Mouse (Mus musculus) neural tube, embryonic 11.5 days (tissue): Measurements from ENCODE around the gene Eif4a3. TPM values are rescaled to one million over a fixed set of nuclear protein-coding genes. Genes with fewer than 3 reads are reported as not detected.

Experiments used
- ATAC-seq: fragments of 200-750 bp; cut with Nextera tagmentation; 2 replicates; pipeline ENCODE4 v1.8.0; 2017; ENCODE audit warnings: moderate number of reproducible peaks, mild to moderate bottlenecking, moderate TSS enrichment, moderate library complexity; ENCODE audit not compliant: insufficient read depth, low FRiP score, low TSS enrichment
- DNase-seq: peaks from one replicate; pipeline ENCODE4 v3.0.0-alpha.2; 2015; ENCODE audit warnings: low spot score
- H3K27ac ChIP-seq: fragments of 300-500 bp; sonication (generic); 2 replicates; pipeline ENCODE4 v1.5.1; 2014; ENCODE audit warnings: low read depth, mild to moderate bottlenecking, low read length
- H3K27me3 ChIP-seq: fragments of 300-500 bp; sonication (generic); 2 replicates; pipeline ENCODE4 v1.6.1; 2014; ENCODE audit warnings: mild to moderate bottlenecking, low read length, mixed read lengths; ENCODE audit not compliant: control insufficient read depth, insufficient read depth
- H3K36me3 ChIP-seq: fragments of 300-500 bp; sonication (generic); 2 replicates; pipeline ENCODE4 v1.6.1; 2014; ENCODE audit warnings: mild to moderate bottlenecking, low read length, moderate library complexity, mixed read lengths; ENCODE audit not compliant: control insufficient read depth, insufficient read depth
- H3K4me1 ChIP-seq: fragments of 300-500 bp; sonication (generic); 2 replicates; pipeline ENCODE4 v1.6.1; 2014; ENCODE audit warnings: low read length, mixed read lengths; ENCODE audit not compliant: control insufficient read depth, insufficient read depth
- H3K4me2 ChIP-seq: fragments of 300-500 bp; sonication (generic); 2 replicates; pipeline ENCODE4 v1.6.1; 2014; ENCODE audit warnings: low read depth, mild to moderate bottlenecking, moderate library complexity
- H3K4me3 ChIP-seq: fragments of 300-500 bp; sonication (generic); 2 replicates; pipeline ENCODE4 v1.5.1; 2014; ENCODE audit warnings: low read depth, low read length
- H3K9ac ChIP-seq: fragments of 300-500 bp; sonication (generic); 2 replicates; pipeline ENCODE4 v1.6.1; 2014; ENCODE audit warnings: mild to moderate bottlenecking, low read length
- H3K9me3 ChIP-seq: fragments of 300-500 bp; sonication (generic); 2 replicates; pipeline ENCODE4 v1.6.1; 2016; ENCODE audit warnings: low read length; ENCODE audit not compliant: control insufficient read depth
- WGBS: fragments of 180-500 bp; shearing (Covaris S2); extraction: QIAGEN DNeasy Blood & Tissue Kit; methylation state at CpG from one replicate; pipeline ENCODE4 v1.1.7; 2014; 5-methylcytosine and 5-hydroxymethylcytosine counted together
- polyA plus RNA-seq: library from polyadenylated mRNA; unstranded; fragments of >200 nt; fragmentation: Nextera tagmentation; extraction: Ambion mirVana; gene quantifications from 2 replicates; pipeline ENCODE4 v1.2.1, GENCODE M21; 2014

Eif4a3 gene
- polyA plus RNA-seq, 1 experiment from 2014 or later, result 421 TPM

GRCm38 (mm10) chr11:119330592-119330991, 30.7 kb upstream of the Eif4a3 start:
- Histone ChIP-seq H3K4me3 (no peak overlapping the region), H3K36me3 (no peaks in the 10 kb centered on the region), H3K27ac (no peak overlapping the region), H3K4me1 (no peaks in the 10 kb centered on the region), H3K27me3 (no peaks in the 10 kb centered on the region), H3K9ac (no peak overlapping the region), H3K4me2 (no peak overlapping the region), H3K9me3 (no peaks in the 10 kb centered on the region)
- ATAC-seq (no peak), DNase-seq (no peak)
- 75% methylated on average over 4 of the region's 4 CpGs for WGBS

GRCm38 (mm10) chr11:119325068-119325467, 25.2 kb upstream of the Eif4a3 start:
- H3K4me2 ChIP-seq, result no peak overlapping the region
- DNase-seq (no peak), ATAC-seq (no peak)
- H3K9me3 ChIP-seq, result no peaks in the 10 kb centered on the region
- H3K36me3 ChIP-seq, result no peaks in the 10 kb centered on the region
- no peak overlapping the region for H3K9ac ChIP-seq
- 83% methylated on average over 1 of the region's 1 CpGs for WGBS
- no peak overlapping the region for H3K27ac ChIP-seq
- no peak overlapping the region for H3K4me3 ChIP-seq
- H3K4me1 ChIP-seq, result no peaks in the 10 kb centered on the region
- H3K27me3 ChIP-seq, result no peaks in the 10 kb centered on the region

- no peaks in the 10 kb centered on the region for H3K4me1 ChIP-seq
- no peak overlapping the region for H3K27ac ChIP-seq
- WGBS, result 81% methylated on average over 13 of the region's 13 CpGs
- no peak for ATAC-seq
- H3K9me3 ChIP-seq, result no peaks in the 10 kb centered on the region
- H3K4me3 ChIP-seq, result no peak overlapping the region
- H3K27me3 ChIP-seq, result no peaks in the 10 kb centered on the region
- no peak overlapping the region for H3K9ac ChIP-seq
- DNase-seq, result no peak
- H3K4me2 ChIP-seq, result no peak overlapping the region
- no peaks in the 10 kb centered on the region for H3K36me3 ChIP-seq
These were observed 22.6 kb upstream of the Eif4a3 start for GRCm38 (mm10) chr11:119322521-119322920.

- Histone ChIP-seq H3K4me2 (no peak overlapping the region), H3K4me1 (no peaks in the 10 kb centered on the region), H3K9ac (no peak overlapping the region), H3K9me3 (no peaks in the 10 kb centered on the region), H3K27ac (no peak overlapping the region), H3K27me3 (no peaks in the 10 kb centered on the region), H3K4me3 (no peak overlapping the region), H3K36me3 (no peaks in the 10 kb centered on the region)
- no peak for DNase-seq
- 84% methylated on average over 4 of the region's 4 CpGs for WGBS
- no peak for ATAC-seq
These were observed 16.8 kb upstream of the Eif4a3 start for GRCm38 (mm10) chr11:119316720-119317119.

- H3K4me2 ChIP-seq, result no peak overlapping the region
- no peaks in the 10 kb centered on the region for H3K36me3 ChIP-seq
- 81% methylated on average over 17 of the region's 17 CpGs for WGBS
- DNase-seq (no peak), ATAC-seq (no peak)
- no peaks in the 10 kb centered on the region for H3K27me3 ChIP-seq
- H3K4me3 ChIP-seq, result no peak overlapping the region
- no peaks in the 10 kb centered on the region for H3K4me1 ChIP-seq
- H3K9ac ChIP-seq, result no peak overlapping the region
- H3K9me3 ChIP-seq, result no peaks in the 10 kb centered on the region
- no peak overlapping the region for H3K27ac ChIP-seq
These were observed 14.5 kb upstream of the Eif4a3 start for GRCm38 (mm10) chr11:119314252-119314936.

- no peak overlapping the region for H3K9ac ChIP-seq
- no peaks in the 10 kb centered on the region for H3K9me3 ChIP-seq
- ATAC-seq (no peak), DNase-seq (no peak)
- H3K27ac ChIP-seq, result no peak overlapping the region
- no peaks in the 10 kb centered on the region for H3K27me3 ChIP-seq
- H3K4me1 ChIP-seq, result 0 out of 2 replicates have a peak, but pooled peaks cover 3% of the 10 kb centered on the region
- WGBS, result 11% methylated on average over 10 of the region's 10 CpGs
- H3K4me3 ChIP-seq, result no peak overlapping the region
- H3K36me3 ChIP-seq, result no peaks in the 10 kb centered on the region
- no peak overlapping the region for H3K4me2 ChIP-seq
These were observed 10.7 kb upstream of the Eif4a3 start for GRCm38 (mm10) chr11:119310621-119311020.

- Histone ChIP-seq H3K9ac (0 out of 2 replicates have a peak overlapping the region, but pooled peaks have one; percentile 0), H3K27me3 (no peaks in the 10 kb centered on the region), H3K27ac (no peak overlapping the region), H3K4me3 (no peak overlapping the region), H3K36me3 (no peaks in the 10 kb centered on the region), H3K9me3 (no peaks in the 10 kb centered on the region), H3K4me1 (0 out of 2 replicates have a peak, but pooled peaks cover 3% of the 10 kb centered on the region), H3K4me2 (no peak overlapping the region)
- peak; percentile 17 for DNase-seq
- WGBS, result 25% methylated on average over 11 of the region's 11 CpGs
- no peak for ATAC-seq
These were observed 8.0 kb upstream of the Eif4a3 start for GRCm38 (mm10) chr11:119307916-119308315.

- Histone ChIP-seq H3K4me3 (no peak within 1 kb of the TSS), H3K27me3 (no peaks in the 10 kb centered on the region), H3K9ac (0 out of 2 replicates have a peak within 1 kb of the TSS, but pooled peaks have one; percentile 0), H3K4me2 (no peak within 1 kb of the TSS), H3K27ac (no peak within 1 kb of the TSS), H3K36me3 (no peaks in the 10 kb centered on the region), H3K9me3 (no peaks in the 10 kb centered on the region), H3K4me1 (0 out of 2 replicates have a peak, but pooled peaks cover 3% of the 10 kb centered on the region)
- WGBS, result 25% methylated on average over 1 of the region's 1 CpGs
- DNase-seq, result no peak
- no peak for ATAC-seq
These were observed 7.7 kb upstream of the Eif4a3 start, which contains the start of gene Card14 for GRCm38 (mm10) chr11:119307658-119307867. Gene Card14 (plus strand): TSS chr11:119307768.
